Mouse (Mus musculus) liver, embryonic 16.5 days (tissue): ENCODE measurements around the gene Hnrnpul2. TPM values are rescaled to one million over a fixed set of nuclear protein-coding genes. Genes with fewer than 3 reads are reported as not detected.

ENCODE experiments used
- ATAC-seq: fragments of 200-750 bp; cut with Nextera tagmentation; 2 replicates; pipeline ENCODE4 v1.8.0; 2017; ENCODE audit warnings: low read depth, mild to moderate bottlenecking, moderate number of reproducible peaks, moderate library complexity
- H3K27ac ChIP-seq: fragments of 300-500 bp; sonication (generic); 2 replicates; pipeline ENCODE4 v1.5.1; 2014; ENCODE audit warnings: mild to moderate bottlenecking, low read length
- H3K27me3 ChIP-seq: fragments of 300-500 bp; sonication (generic); 2 replicates; pipeline ENCODE4 v1.6.1; 2014; ENCODE audit warnings: low read depth, low read length, mixed read lengths; ENCODE audit not compliant: control insufficient read depth, insufficient read depth
- H3K36me3 ChIP-seq: fragments of 300-500 bp; sonication (generic); 2 replicates; pipeline ENCODE4 v1.6.1; 2014; ENCODE audit warnings: mild to moderate bottlenecking; ENCODE audit not compliant: control insufficient read depth, insufficient read depth
- H3K4me1 ChIP-seq: fragments of 300-500 bp; sonication (generic); 2 replicates; pipeline ENCODE4 v1.6.1; 2014; ENCODE audit warnings: low read depth, low read length, mixed read lengths; ENCODE audit not compliant: control insufficient read depth
- H3K4me2 ChIP-seq: fragments of 300-500 bp; sonication (generic); 2 replicates; pipeline ENCODE4 v1.6.1; 2014; ENCODE audit warnings: low read depth, low read length, mixed read lengths
- H3K4me3 ChIP-seq: fragments of 300-500 bp; sonication (generic); 2 replicates; pipeline ENCODE4 v1.5.1; 2014; ENCODE audit warnings: low read depth, mild to moderate bottlenecking, low read length
- H3K9ac ChIP-seq: fragments of 300-500 bp; sonication (generic); 2 replicates; pipeline ENCODE4 v1.6.1; 2014; ENCODE audit warnings: low read depth, low read length
- H3K9me3 ChIP-seq: fragments of 300-500 bp; sonication (generic); replicated peaks from 2 replicates; pipeline ENCODE4 v1.6.1; 2016; ENCODE audit warnings: low read length; ENCODE audit not compliant: control insufficient read depth
- WGBS: fragments of 180-500 bp; shearing (Covaris S2); extraction: QIAGEN DNeasy Blood & Tissue Kit; methylation state at CpG from one replicate; pipeline ENCODE4 v1.1.7; 2014; ENCODE audit not compliant: insufficient replicate concordance; 5-methylcytosine and 5-hydroxymethylcytosine counted together
- polyA plus RNA-seq: library from polyadenylated mRNA; unstranded; fragments of >200 nt; fragmentation: Nextera tagmentation; extraction: Ambion mirVana; gene quantifications from 2 replicates; pipeline ENCODE4 v1.2.1, GENCODE M21; 2015

Gene Hnrnpul2
- polyA plus RNA-seq, result 1.8 and 2.1 TPM in 2 replicates

- Histone ChIP-seq H3K4me2 (peak within 1 kb of the TSS; percentile 93), H3K27ac (peak within 1 kb of the TSS; percentile 100)
These were observed at the start of gene Hnrnpul2 for GRCm38 (mm10) chr19:8819596-8820423. Gene Hnrnpul2 (plus strand): TSS chr19:8820010.

GRCm38 (mm10) chr19:8770567-8771270 is 49.1 kb upstream of the Hnrnpul2 start, which contains the start of gene Tmem223:
Gene Tmem223 (plus strand): TSS chr19:8770996.
- Histone ChIP-seq H3K4me2 (peak within 1 kb of the TSS; percentile 76), H3K27me3 (no peaks in the 10 kb centered on the region), H3K9me3 (no peaks in the 10 kb centered on the region), H3K27ac (peak within 1 kb of the TSS; percentile 87), H3K4me3 (peak within 1 kb of the TSS; percentile 84), H3K9ac (peak within 1 kb of the TSS; percentile 90), H3K36me3 (peaks cover 43% of the 10 kb centered on the region), H3K4me1 (peaks cover 32% of the 10 kb centered on the region)
- no peak for ATAC-seq
- WGBS, result 14% methylated on average over 29 of the region's 29 CpGs

More at GRCm38 (mm10) chr19:8819596-8820423, at the start of gene Hnrnpul2:
- Histone ChIP-seq H3K9me3 (no peaks in the 10 kb centered on the region), H3K36me3 (peaks cover 36% of the 10 kb centered on the region), H3K27me3 (no peaks in the 10 kb centered on the region), H3K4me1 (peaks cover 31% of the 10 kb centered on the region), H3K9ac (peak within 1 kb of the TSS; percentile 99), H3K4me3 (peak within 1 kb of the TSS; percentile 100)
- peak; percentile 90 for ATAC-seq
- under 1% methylated on average over 78 of the region's 83 CpGs for WGBS

- Histone ChIP-seq H3K4me3 (peak overlapping the region; percentile 81), H3K27ac (peak overlapping the region; percentile 100), H3K4me2 (peak overlapping the region; percentile 96), H3K36me3 (peaks cover 22% of the 10 kb centered on the region), H3K4me1 (peaks cover 40% of the 10 kb centered on the region), H3K9me3 (no peaks in the 10 kb centered on the region), H3K9ac (peak overlapping the region; percentile 98), H3K27me3 (no peaks in the 10 kb centered on the region)
- peak; percentile 36 for ATAC-seq
- WGBS, result 21% methylated on average over 5 of the region's 5 CpGs
These were observed 46.8 kb upstream of the Hnrnpul2 start for GRCm38 (mm10) chr19:8772996-8773395.

GRCm38 (mm10) chr19:8773409-8773808 is 46.4 kb upstream of the Hnrnpul2 start:
- Histone ChIP-seq H3K4me3 (peak overlapping the region; percentile 81), H3K27me3 (no peaks in the 10 kb centered on the region), H3K27ac (peak overlapping the region; percentile 100), H3K9me3 (no peaks in the 10 kb centered on the region), H3K36me3 (peaks cover 19% of the 10 kb centered on the region), H3K4me1 (peaks cover 40% of the 10 kb centered on the region), H3K4me2 (peak overlapping the region; percentile 96), H3K9ac (peak overlapping the region; percentile 98)
- 19% methylated on average over 6 of the region's 6 CpGs for WGBS
- no peak for ATAC-seq

GRCm38 (mm10) chr19:8774086-8774835 is 45.5 kb upstream of the Hnrnpul2 start, which contains the start of gene Tmem179b:
Gene Tmem179b (minus strand): TSS chr19:8774467.
- H3K4me2 ChIP-seq, result peak within 1 kb of the TSS; percentile 96
- no peaks in the 10 kb centered on the region for H3K27me3 ChIP-seq
- ATAC-seq, result peak; percentile 89
- H3K27ac ChIP-seq, result peak within 1 kb of the TSS; percentile 100
- H3K4me1 ChIP-seq, result peaks cover 40% of the 10 kb centered on the region
- peak within 1 kb of the TSS; percentile 81 for H3K4me3 ChIP-seq
- peaks cover 13% of the 10 kb centered on the region for H3K36me3 ChIP-seq
- H3K9ac ChIP-seq, result peak within 1 kb of the TSS; percentile 98
- WGBS, result 0% methylated on average over 61 of the region's 68 CpGs
- H3K9me3 ChIP-seq, result no peaks in the 10 kb centered on the region

GRCm38 (mm10) chr19:8774951-8775421 is 44.8 kb upstream of the Hnrnpul2 start:
- no peak for ATAC-seq
- H3K27ac ChIP-seq, result peak overlapping the region; percentile 100
- no peaks in the 10 kb centered on the region for H3K27me3 ChIP-seq
- H3K9ac ChIP-seq, result peak overlapping the region; percentile 98
- WGBS, result 3% methylated on average over 20 of the region's 20 CpGs
- no peaks in the 10 kb centered on the region for H3K9me3 ChIP-seq
- H3K4me3 ChIP-seq, result peak overlapping the region; percentile 81
- H3K4me2 ChIP-seq, result peak overlapping the region; percentile 96
- peaks cover 40% of the 10 kb centered on the region for H3K4me1 ChIP-seq
- H3K36me3 ChIP-seq, result peaks cover 7% of the 10 kb centered on the region

- peak; percentile 99 for ATAC-seq
- under 1% methylated on average over 32 of the region's 32 CpGs for WGBS
- peak within 1 kb of the TSS; percentile 79 for H3K27ac ChIP-seq
- no peaks in the 10 kb centered on the region for H3K9me3 ChIP-seq
- peaks cover 15% of the 10 kb centered on the region for H3K36me3 ChIP-seq
- peak within 1 kb of the TSS; percentile 78 for H3K9ac ChIP-seq
- peak within 1 kb of the TSS; percentile 89 for H3K4me2 ChIP-seq
- H3K27me3 ChIP-seq, result no peaks in the 10 kb centered on the region
- H3K4me1 ChIP-seq, result peaks cover 15% of the 10 kb centered on the region
- H3K4me3 ChIP-seq, result peak within 1 kb of the TSS; percentile 82
These were observed 33.6 kb upstream of the Hnrnpul2 start, which contains the start of gene Taf6l for GRCm38 (mm10) chr19:8786008-8786781. Gene Taf6l (minus strand): TSS chr19:8786417.

GRCm38 (mm10) chr19:8788521-8788920 is 31.3 kb upstream of the Hnrnpul2 start:
- no peaks in the 10 kb centered on the region for H3K9me3 ChIP-seq
- H3K9ac ChIP-seq, result no peak overlapping the region
- peaks cover 15% of the 10 kb centered on the region for H3K4me1 ChIP-seq
- WGBS, result 48% methylated on average over 3 of the region's 3 CpGs
- no peak overlapping the region for H3K27ac ChIP-seq
- H3K4me3 ChIP-seq, result no peak overlapping the region
- no peaks in the 10 kb centered on the region for H3K27me3 ChIP-seq
- peaks cover 10% of the 10 kb centered on the region for H3K36me3 ChIP-seq
- no peak for ATAC-seq
- H3K4me2 ChIP-seq, result no peak overlapping the region
